Mouse (Mus musculus) hindbrain, embryonic 11.5 days (tissue): ENCODE measurements around the gene Mrap. TPM values are rescaled to one million over a fixed set of nuclear protein-coding genes. Genes with fewer than 3 reads are reported as not detected.

Experiments used
- ATAC-seq: fragments of 200-750 bp; cut with Nextera tagmentation; 2 replicates; pipeline ENCODE4 v1.8.0; 2017; ENCODE audit warnings: mild to moderate bottlenecking, moderate TSS enrichment, moderate library complexity; ENCODE audit not compliant: low FRiP score
- DNase-seq: peaks from one replicate; pipeline ENCODE4 v3.0.0-alpha.2; 2015; ENCODE audit warnings: low spot score
- H3K27ac ChIP-seq: fragments of 300-500 bp; sonication (generic); 2 replicates; pipeline ENCODE4 v1.5.1; 2014; ENCODE audit warnings: mild to moderate bottlenecking, low read depth, low read length
- H3K27me3 ChIP-seq: fragments of 300-500 bp; sonication (generic); 2 replicates; pipeline ENCODE4 v1.6.1; 2014; ENCODE audit warnings: mild to moderate bottlenecking, low read length, moderate library complexity, mixed read lengths; ENCODE audit not compliant: control insufficient read depth, insufficient read depth
- H3K36me3 ChIP-seq: fragments of 300-500 bp; sonication (generic); 2 replicates; pipeline ENCODE4 v1.6.1; 2014; ENCODE audit warnings: mild to moderate bottlenecking, low read length, moderate library complexity, mixed read lengths; ENCODE audit not compliant: control insufficient read depth, insufficient read depth
- H3K4me1 ChIP-seq: fragments of 300-500 bp; sonication (generic); replicated peaks from 2 replicates; pipeline ENCODE4 v1.6.1; 2014; ENCODE audit warnings: low read length, mixed read lengths; ENCODE audit not compliant: control insufficient read depth, insufficient read depth
- H3K4me2 ChIP-seq: fragments of 300-500 bp; sonication (generic); replicated peaks from 2 replicates; pipeline ENCODE4 v1.6.1; 2014; ENCODE audit warnings: mild to moderate bottlenecking, low read depth, low read length
- H3K4me3 ChIP-seq: fragments of 300-500 bp; sonication (generic); 2 replicates; pipeline ENCODE4 v1.5.1; 2014; ENCODE audit warnings: low read depth, low read length
- H3K9ac ChIP-seq: fragments of 300-500 bp; sonication (generic); 2 replicates; pipeline ENCODE4 v1.6.1; 2014; ENCODE audit warnings: low read depth, low read length
- H3K9me3 ChIP-seq: fragments of 300-500 bp; sonication (generic); 2 replicates; pipeline ENCODE4 v1.6.1; 2016; ENCODE audit warnings: low read length; ENCODE audit not compliant: control insufficient read depth
- WGBS: fragments of 180-500 bp; shearing (Covaris S2); extraction: QIAGEN DNeasy Blood & Tissue Kit; methylation state at CpG from one replicate; pipeline ENCODE4 v1.1.7; 2014; 5-methylcytosine and 5-hydroxymethylcytosine counted together
- polyA plus RNA-seq: library from polyadenylated mRNA; unstranded; fragments of >200 nt; fragmentation: Nextera tagmentation; extraction: Ambion mirVana; gene quantifications from 2 replicates; pipeline ENCODE4 v1.2.1, GENCODE M21; 2014

Gene Mrap
- polyA plus RNA-seq, 1 experiment from 2014 or later, result 0.43 TPM

GRCm38 (mm10) chr16:90736672-90737270 lies 1.2 kb upstream of the Mrap start:
- Histone ChIP-seq H3K4me2 (no peak overlapping the region), H3K27me3 (no peaks in the 10 kb centered on the region), H3K4me1 (no peaks in the 10 kb centered on the region), H3K9ac (no peak overlapping the region), H3K4me3 (no peak overlapping the region), H3K36me3 (no peaks in the 10 kb centered on the region), H3K9me3 (no peaks in the 10 kb centered on the region), H3K27ac (no peak overlapping the region)
- DNase-seq, result no peak
- 76% methylated on average over 10 of the region's 10 CpGs for WGBS
- ATAC-seq, result no peak

GRCm38 (mm10) chr16:90747143-90747542 lies 9.1 kb downstream of the Mrap start:
- no peak overlapping the region for H3K4me2 ChIP-seq
- H3K27me3 ChIP-seq, result no peaks in the 10 kb centered on the region
- H3K27ac ChIP-seq, result no peak overlapping the region
- no peak overlapping the region for H3K9ac ChIP-seq
- 84% methylated on average over 6 of the region's 6 CpGs for WGBS
- ATAC-seq, result no peak
- no peak overlapping the region for H3K4me3 ChIP-seq
- DNase-seq, result no peak
- no peaks in the 10 kb centered on the region for H3K9me3 ChIP-seq
- no peaks in the 10 kb centered on the region; the same call in 1 of the 2 replicates for H3K4me1 ChIP-seq
- no peaks in the 10 kb centered on the region for H3K36me3 ChIP-seq

- Histone ChIP-seq H3K9me3 (no peaks in the 10 kb centered on the region), H3K27me3 (no peaks in the 10 kb centered on the region), H3K27ac (no peak overlapping the region), H3K4me2 (no peak overlapping the region), H3K36me3 (no peaks in the 10 kb centered on the region), H3K4me1 (no peaks in the 10 kb centered on the region), H3K4me3 (no peak overlapping the region), H3K9ac (no peak overlapping the region)
- no peak for DNase-seq
- WGBS, result 97% methylated on average over 7 of the region's 7 CpGs
- ATAC-seq, result no peak
Measured at GRCm38 (mm10) chr16:90748169-90748568, 10.2 kb downstream of the Mrap start.

- H3K36me3 ChIP-seq, result peaks cover 3% of the 10 kb centered on the region; the same call in 1 of the 2 replicates
- H3K4me3 ChIP-seq, result no peak overlapping the region
- no peaks in the 10 kb centered on the region for H3K9me3 ChIP-seq
- DNase-seq (no peak), ATAC-seq (no peak)
- H3K27ac ChIP-seq, result no peak overlapping the region
- no peaks in the 10 kb centered on the region for H3K27me3 ChIP-seq
- no peak overlapping the region for H3K4me2 ChIP-seq
- WGBS, result 92% methylated on average over 13 of the region's 13 CpGs
- H3K4me1 ChIP-seq, result no peaks in the 10 kb centered on the region
- H3K9ac ChIP-seq, result no peak overlapping the region
Measured at GRCm38 (mm10) chr16:90753386-90753941, 15.5 kb downstream of the Mrap start.

GRCm38 (mm10) chr16:90759335-90759734 lies 21.3 kb downstream of the Mrap start:
- ATAC-seq (no peak), DNase-seq (no peak)
- Histone ChIP-seq H3K27me3 (no peaks in the 10 kb centered on the region), H3K9ac (no peak overlapping the region), H3K36me3 (peaks cover 6% of the 10 kb centered on the region; the same call in 1 of the 2 replicates), H3K4me2 (no peak overlapping the region), H3K4me3 (no peak overlapping the region), H3K4me1 (no peaks in the 10 kb centered on the region), H3K9me3 (no peaks in the 10 kb centered on the region), H3K27ac (no peak overlapping the region)
- 61% methylated on average over 3 of the region's 3 CpGs for WGBS

- no peak for DNase-seq
- no peak overlapping the region for H3K9ac ChIP-seq
- 78% methylated on average over 4 of the region's 4 CpGs for WGBS
- no peaks in the 10 kb centered on the region for H3K4me1 ChIP-seq
- H3K27ac ChIP-seq, result no peak overlapping the region
- ATAC-seq, result no peak
- H3K9me3 ChIP-seq, result no peaks in the 10 kb centered on the region
- no peaks in the 10 kb centered on the region for H3K27me3 ChIP-seq
- H3K4me3 ChIP-seq, result no peak overlapping the region
- peaks cover 6% of the 10 kb centered on the region; the same call in 1 of the 2 replicates for H3K36me3 ChIP-seq
- no peak overlapping the region for H3K4me2 ChIP-seq
Measured at GRCm38 (mm10) chr16:90760515-90760914, 22.5 kb downstream of the Mrap start.

GRCm38 (mm10) chr16:90765195-90765877 lies 27.3 kb downstream of the Mrap start:
- ATAC-seq (no peak), DNase-seq (no peak)
- no peak overlapping the region for H3K27ac ChIP-seq
- H3K9me3 ChIP-seq, result no peaks in the 10 kb centered on the region
- H3K4me1 ChIP-seq, result no peaks in the 10 kb centered on the region
- 92% methylated on average over 9 of the region's 9 CpGs for WGBS
- no peak overlapping the region for H3K9ac ChIP-seq
- no peak overlapping the region for H3K4me3 ChIP-seq
- H3K4me2 ChIP-seq, result no peak overlapping the region
- peaks cover 8% of the 10 kb centered on the region for H3K36me3 ChIP-seq
- H3K27me3 ChIP-seq, result no peaks in the 10 kb centered on the region

GRCm38 (mm10) chr16:90766919-90767454 lies 29.0 kb downstream of the Mrap start:
- ATAC-seq (no peak), DNase-seq (no peak)
- no peak overlapping the region for H3K9ac ChIP-seq
- no peak overlapping the region for H3K27ac ChIP-seq
- no peaks in the 10 kb centered on the region for H3K9me3 ChIP-seq
- H3K27me3 ChIP-seq, result no peaks in the 10 kb centered on the region
- WGBS, result 94% methylated on average over 15 of the region's 15 CpGs
- H3K4me1 ChIP-seq, result no peaks in the 10 kb centered on the region
- H3K36me3 ChIP-seq, result peaks cover 7% of the 10 kb centered on the region
- no peak overlapping the region for H3K4me2 ChIP-seq
- no peak overlapping the region for H3K4me3 ChIP-seq
